Mouse (Mus musculus) brain, embryonic 14.5 days (tissue): ENCODE results near the gene Cdk7. TPM values are rescaled to one million over a fixed set of nuclear protein-coding genes. Genes with fewer than 3 reads are reported as not detected.

Experiments used
- DNase-seq: peaks from one replicate; pipeline ENCODE4 v3.0.0-alpha.2; 2011; ENCODE audit warnings: low read depth
- CTCF ChIP-seq: fragments of 200-500 bp; IDR thresholded peaks from 2 replicates; pipeline ENCODE4 v1.5.1; 2012; ENCODE audit warnings: inconsistent platforms, mild to moderate bottlenecking, moderate library complexity, borderline replicate concordance; ENCODE audit not compliant: insufficient read depth, insufficient read length; ENCODE audit errors: extremely low read depth
- POLR2A ChIP-seq: fragments of 200-500 bp; IDR thresholded peaks from 2 replicates; pipeline ENCODE4 v1.6.1; 2012; ENCODE audit warnings: mild to moderate bottlenecking, inconsistent platforms, borderline replicate concordance; ENCODE audit not compliant: poor library complexity, insufficient read depth, insufficient read length, severe bottlenecking; ENCODE audit errors: extremely low read depth
- polyA plus RNA-seq: library from polyadenylated mRNA; depleted of rRNA; stranded (reverse); fragments of >200 nt; gene quantifications from 2 replicates; pipeline ENCODE4 v1.2.3, GENCODE M21; 2012

The Cdk7 gene
- polyA plus RNA-seq, 1 experiment = 24.3 TPM

GRCm38 (mm10) chr13:100721656-100722055 is 9.1 kb downstream of the Cdk7 start:
- DNase-seq = no peak
- TF ChIP-seq CTCF = no peak
- no peak for TF ChIP-seq POLR2A

GRCm38 (mm10) chr13:100715467-100715866 is 15.3 kb downstream of the Cdk7 start:
- no peak for TF ChIP-seq CTCF
- no peak for TF ChIP-seq POLR2A
- DNase-seq = no peak

- no peak for DNase-seq
- no peak for TF ChIP-seq POLR2A
- TF ChIP-seq CTCF = no peak
These were observed 24.5 kb downstream of the Cdk7 start for GRCm38 (mm10) chr13:100706206-100706605.

DNA sequence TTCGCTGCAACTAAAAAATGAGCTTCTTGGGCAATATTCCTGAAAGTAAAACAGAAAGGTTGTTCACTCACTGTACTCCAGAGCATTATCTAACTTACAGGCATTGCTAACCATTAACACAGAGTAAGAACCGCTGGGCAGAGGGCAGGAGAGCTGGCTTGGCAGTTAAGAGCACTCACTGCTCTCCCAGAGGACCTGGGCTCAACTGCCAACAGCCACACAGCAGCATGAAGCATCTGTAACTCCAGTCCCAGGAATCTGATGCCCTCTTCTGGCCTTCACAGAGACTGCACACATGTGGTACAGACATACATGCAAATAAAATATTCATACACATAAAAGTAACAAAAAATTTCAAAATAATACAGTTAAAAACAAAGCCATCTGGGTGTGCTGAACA is 27.3 kb downstream of the Cdk7 start:
- TF ChIP-seq POLR2A (no peak), CTCF (peak; percentile 19; the same call in 1 of the 2 replicates)
- no peak for DNase-seq

- TF ChIP-seq CTCF (no peak), POLR2A (no peak)
- no peak for DNase-seq
These were observed 31.9 kb downstream of the Cdk7 start for GRCm38 (mm10) chr13:100698866-100699265.

GRCm38 (mm10) chr13:100697541-100697940 is 33.2 kb downstream of the Cdk7 start:
- no peak for TF ChIP-seq POLR2A
- no peak for TF ChIP-seq CTCF
- DNase-seq = no peak

DNA sequence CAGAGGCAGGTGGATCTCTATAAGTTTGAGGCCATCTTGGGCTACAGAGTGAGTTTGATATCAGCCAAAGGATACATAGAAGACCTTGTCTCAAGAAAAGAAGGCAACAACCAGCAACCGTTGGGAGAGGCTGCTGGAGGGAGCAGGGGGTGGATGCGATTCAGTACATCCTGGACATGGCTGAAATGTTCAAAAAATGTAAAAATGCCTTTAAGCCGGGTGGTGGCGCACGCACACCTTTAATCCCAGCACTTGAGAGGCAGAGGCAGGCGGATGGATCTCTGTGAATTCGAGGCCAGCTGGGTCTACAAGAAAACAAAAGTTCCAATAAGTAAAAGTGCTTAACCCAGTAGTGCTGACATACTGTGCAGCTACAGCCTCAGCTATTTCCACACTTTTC is 43.2 kb downstream of the Cdk7 start:
- DNase-seq = no peak
- TF ChIP-seq CTCF = no peak
- TF ChIP-seq POLR2A = no peak

DNA sequence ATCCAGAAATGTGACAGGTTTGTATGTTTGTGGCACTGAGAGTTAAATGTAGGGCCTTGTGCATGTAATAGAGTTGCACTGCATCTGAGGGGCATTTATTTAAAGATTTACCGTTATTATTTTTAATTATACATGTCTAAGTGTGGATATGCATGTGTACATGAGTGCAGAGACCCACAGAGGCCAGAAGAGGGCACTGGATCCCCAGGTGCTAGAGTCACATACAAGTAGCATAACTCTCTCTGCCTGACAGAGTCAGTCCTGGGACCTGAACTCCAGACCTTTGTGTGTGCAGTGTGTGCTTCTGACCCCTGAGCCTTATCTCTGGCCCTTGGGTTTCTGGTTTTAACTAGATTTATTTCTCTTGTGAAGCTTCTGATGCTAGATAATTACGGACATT is 46.4 kb downstream of the Cdk7 start:
- TF ChIP-seq CTCF (peak; percentile 25; the same call in 1 of the 2 replicates), POLR2A (no peak)
- DNase-seq = peak; percentile 9

DNA sequence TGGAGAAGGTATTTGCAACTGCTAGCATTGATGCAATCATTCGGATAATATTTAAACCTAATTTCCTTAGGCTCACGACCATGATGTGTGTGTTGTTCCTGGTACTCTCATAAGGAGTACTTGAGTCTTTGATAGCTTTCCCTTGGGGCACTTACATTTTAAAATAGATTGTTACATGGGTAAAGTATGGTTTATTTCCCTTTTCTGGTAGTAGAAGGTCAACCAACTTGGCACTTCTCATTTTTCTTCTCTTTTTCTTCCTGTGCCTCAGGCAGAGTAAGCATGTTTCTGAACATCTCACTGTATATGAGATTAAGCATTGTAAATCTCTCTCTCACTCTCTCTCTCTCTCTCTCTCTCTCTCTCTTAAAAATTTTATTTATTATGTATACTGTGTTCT is 47.9 kb downstream of the Cdk7 start:
- DNase-seq = no peak
- no peak for TF ChIP-seq CTCF
- no peak for TF ChIP-seq POLR2A

- DNase-seq = no peak
- TF ChIP-seq POLR2A = no peak
- TF ChIP-seq CTCF = no peak
These were observed 49.1 kb downstream of the Cdk7 start for GRCm38 (mm10) chr13:100681615-100682014.

- DNase-seq = no peak
- TF ChIP-seq CTCF (no peak), POLR2A (no peak)
These were observed 54.7 kb downstream of the Cdk7 start for GRCm38 (mm10) chr13:100675936-100676635.

- TF ChIP-seq CTCF (no peak), POLR2A (no peak)
- no peak for DNase-seq
These were observed 60.5 kb downstream of the Cdk7 start for GRCm38 (mm10) chr13:100670181-100670741.
